Mouse (Mus musculus) intestine, postnatal 0 days (tissue): ENCODE results near the gene Spice1. TPM values are rescaled to one million over a fixed set of nuclear protein-coding genes. Genes with fewer than 3 reads are reported as not detected.
A peak's percentile ranks its signal among the peaks of the same experiment; 100 is the strongest.

ENCODE experiments used
- ATAC-seq: fragments of 200-750 bp; cut with Nextera tagmentation; 2 replicates; pipeline ENCODE4 v1.8.0; 2017; ENCODE audit warnings: mild to moderate bottlenecking, moderate TSS enrichment, moderate library complexity
- H3K27ac ChIP-seq: fragments of 300-500 bp; sonication (generic); 2 replicates; pipeline ENCODE4 v1.5.1; 2014; ENCODE audit warnings: mild to moderate bottlenecking, low read depth, low read length, moderate library complexity
- H3K27me3 ChIP-seq: fragments of 300-500 bp; sonication (generic); replicated peaks from 2 replicates; pipeline ENCODE4 v1.6.1; 2014; ENCODE audit warnings: low read length, mixed read lengths; ENCODE audit not compliant: control insufficient read depth, insufficient read depth
- H3K36me3 ChIP-seq: fragments of 300-500 bp; sonication (generic); 2 replicates; pipeline ENCODE4 v1.6.1; 2014; ENCODE audit warnings: mild to moderate bottlenecking, moderate library complexity; ENCODE audit not compliant: control insufficient read depth, insufficient read depth
- H3K4me1 ChIP-seq: fragments of 300-500 bp; sonication (generic); replicated peaks from 2 replicates; pipeline ENCODE4 v1.6.1; 2014; ENCODE audit warnings: antibody characterized with exemption, low read length, mixed read lengths; ENCODE audit not compliant: control insufficient read depth, insufficient read depth
- H3K4me2 ChIP-seq: fragments of 300-500 bp; sonication (generic); replicated peaks from 2 replicates; pipeline ENCODE4 v1.6.1; 2014; ENCODE audit warnings: low read depth, mild to moderate bottlenecking, moderate library complexity
- H3K4me3 ChIP-seq: fragments of 300-500 bp; sonication (generic); 2 replicates; pipeline ENCODE4 v1.5.1; 2014; ENCODE audit warnings: low read depth, low read length
- H3K9ac ChIP-seq: fragments of 300-500 bp; sonication (generic); 2 replicates; pipeline ENCODE4 v1.6.1; 2014; ENCODE audit warnings: mild to moderate bottlenecking, low read depth, low read length
- H3K9me3 ChIP-seq: fragments of 300-500 bp; sonication (generic); 2 replicates; pipeline ENCODE4 v1.6.1; 2016; ENCODE audit warnings: mixed run types; ENCODE audit not compliant: control insufficient read depth
- CTCF ChIP-seq: sonication (generic); IDR thresholded peaks from 2 replicates; pipeline ENCODE4 v1.5.1; 2016; ENCODE audit warnings: low read depth, mild to moderate bottlenecking, control low read depth, antibody characterized with exemption, moderate library complexity
- WGBS: fragments of 180-500 bp; shearing (Covaris S2); extraction: QIAGEN DNeasy Blood & Tissue Kit; methylation state at CpG from one replicate; pipeline ENCODE4 v1.1.7; 2014; 5-methylcytosine and 5-hydroxymethylcytosine counted together
- polyA plus RNA-seq: library from polyadenylated mRNA; unstranded; fragments of >200 nt; fragmentation: Nextera tagmentation; extraction: Ambion mirVana; gene quantifications from 2 replicates; pipeline ENCODE4 v1.2.1, GENCODE M21; 2015

Spice1 gene
- polyA plus RNA-seq, 1 experiment from 2014 or later, result 4.2 TPM

GRCm38 (mm10) chr16:44316350-44316749, 30.6 kb upstream of the Spice1 start:
- Histone ChIP-seq H3K4me3 (no peak overlapping the region), H3K9me3 (no peaks in the 10 kb centered on the region), H3K36me3 (no peaks in the 10 kb centered on the region), H3K4me1 (no peaks in the 10 kb centered on the region), H3K27me3 (no peaks in the 10 kb centered on the region), H3K9ac (no peak overlapping the region), H3K4me2 (no peak overlapping the region), H3K27ac (no peak overlapping the region)
- no peak for ATAC-seq
- TF ChIP-seq CTCF, result no peak
- 69% methylated on average over 4 of the region's 4 CpGs for WGBS

GRCm38 (mm10) chr16:44320232-44320631, 26.7 kb upstream of the Spice1 start:
- Histone ChIP-seq H3K27me3 (no peaks in the 10 kb centered on the region), H3K9me3 (no peaks in the 10 kb centered on the region), H3K36me3 (no peaks in the 10 kb centered on the region), H3K27ac (no peak overlapping the region), H3K4me3 (no peak overlapping the region), H3K4me2 (no peak overlapping the region), H3K9ac (no peak overlapping the region), H3K4me1 (no peaks in the 10 kb centered on the region)
- no peak for ATAC-seq
- TF ChIP-seq CTCF, result no peak
- 85% methylated on average over 3 of the region's 3 CpGs for WGBS

DNA sequence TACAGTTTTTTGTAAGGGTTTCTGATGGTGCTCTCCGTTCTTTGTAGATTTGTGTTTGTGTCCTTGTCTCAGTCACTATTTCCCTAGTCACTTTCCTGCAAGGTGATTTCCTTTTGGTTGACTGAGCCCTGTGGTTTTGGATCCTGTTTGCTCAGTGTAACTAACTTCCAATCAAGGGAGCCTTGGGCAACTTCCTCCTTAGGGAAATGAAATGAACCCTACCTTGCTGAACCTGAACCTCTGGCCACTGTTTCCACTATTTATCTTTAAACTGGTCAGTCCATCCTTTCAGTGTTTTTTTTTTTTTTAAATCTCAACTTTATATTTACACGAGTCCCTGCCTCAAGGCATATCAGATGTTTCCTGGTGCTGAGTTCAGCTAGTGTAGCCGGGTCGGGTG, 18.3 kb upstream of the Spice1 start:
- H3K9ac ChIP-seq, result no peak overlapping the region
- H3K4me1 ChIP-seq, result 0 out of 2 replicates have a peak, but pooled peaks cover 3% of the 10 kb centered on the region
- TF ChIP-seq CTCF, result no peak
- 49% methylated on average over 4 of the region's 4 CpGs for WGBS
- no peaks in the 10 kb centered on the region for H3K36me3 ChIP-seq
- no peaks in the 10 kb centered on the region; the same call in 1 of the 2 replicates for H3K27me3 ChIP-seq
- no peak overlapping the region for H3K27ac ChIP-seq
- H3K4me3 ChIP-seq, result no peak overlapping the region
- no peak for ATAC-seq
- H3K9me3 ChIP-seq, result no peaks in the 10 kb centered on the region
- no peak overlapping the region for H3K4me2 ChIP-seq

DNA sequence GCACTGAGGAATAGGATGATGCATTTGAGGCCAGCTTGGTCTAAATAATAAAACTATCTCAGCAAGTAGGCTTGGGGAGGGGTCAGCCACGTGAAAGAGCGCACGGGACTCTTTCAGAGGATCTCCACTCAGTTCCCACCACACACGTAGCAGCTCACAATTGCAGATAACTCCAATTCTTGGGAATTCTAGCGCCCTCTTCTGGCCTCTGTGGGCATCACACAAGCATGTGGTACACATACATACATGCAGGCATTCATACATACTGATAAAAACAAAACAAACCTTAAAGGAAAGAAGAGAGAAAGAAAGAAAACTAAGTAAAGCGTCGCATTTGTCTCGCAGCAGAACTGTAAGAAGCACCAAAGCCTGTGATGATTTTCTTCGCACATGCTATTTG, 16.3 kb upstream of the Spice1 start:
- TF ChIP-seq CTCF, result peak; percentile 33
- H3K27me3 ChIP-seq, result no peaks in the 10 kb centered on the region; the same call in 1 of the 2 replicates
- 0 out of 2 replicates have a peak, but pooled peaks cover 3% of the 10 kb centered on the region for H3K4me1 ChIP-seq
- H3K9ac ChIP-seq, result no peak overlapping the region
- H3K4me3 ChIP-seq, result no peak overlapping the region
- no peak for ATAC-seq
- H3K9me3 ChIP-seq, result no peaks in the 10 kb centered on the region
- 87% methylated on average over 9 of the region's 9 CpGs for WGBS
- no peak overlapping the region for H3K27ac ChIP-seq
- H3K4me2 ChIP-seq, result no peak overlapping the region
- H3K36me3 ChIP-seq, result no peaks in the 10 kb centered on the region

- TF ChIP-seq CTCF, result no peak
- Histone ChIP-seq H3K4me1 (0 out of 2 replicates have a peak, but pooled peaks cover 3% of the 10 kb centered on the region), H3K27ac (no peak overlapping the region), H3K36me3 (no peaks in the 10 kb centered on the region), H3K4me3 (no peak overlapping the region), H3K9me3 (no peaks in the 10 kb centered on the region), H3K4me2 (no peak overlapping the region), H3K9ac (no peak overlapping the region), H3K27me3 (no peaks in the 10 kb centered on the region; the same call in 1 of the 2 replicates)
- no peak for ATAC-seq
- 57% methylated on average over 9 of the region's 9 CpGs for WGBS
Observed at GRCm38 (mm10) chr16:44331154-44331553, 15.8 kb upstream of the Spice1 start.

DNA sequence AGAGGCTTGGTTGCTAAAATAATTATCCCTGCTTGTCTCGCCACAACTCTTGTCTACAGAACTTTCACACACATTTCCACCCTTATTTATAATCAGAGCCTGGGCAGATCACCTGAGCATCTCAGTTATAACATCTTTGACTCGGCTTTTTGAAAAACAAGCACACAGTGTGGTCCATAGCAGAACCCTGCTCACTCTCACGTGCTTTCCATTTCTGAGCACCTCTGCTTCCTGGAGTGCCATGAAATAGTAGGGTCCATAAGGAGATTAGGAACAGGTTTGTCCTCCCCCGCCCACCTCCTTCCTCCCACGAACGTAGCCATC, 15.3 kb upstream of the Spice1 start:
- no peaks in the 10 kb centered on the region for H3K9me3 ChIP-seq
- 0 out of 2 replicates have a peak overlapping the region, but pooled peaks have one; percentile 53 for H3K9ac ChIP-seq
- TF ChIP-seq CTCF, result no peak
- peak overlapping the region; percentile 100 for H3K4me2 ChIP-seq
- no peak overlapping the region for H3K27ac ChIP-seq
- WGBS, result 28% methylated on average over 6 of the region's 6 CpGs
- no peaks in the 10 kb centered on the region for H3K36me3 ChIP-seq
- peak overlapping the region; percentile 60 for H3K4me3 ChIP-seq
- H3K4me1 ChIP-seq, result 0 out of 2 replicates have a peak, but pooled peaks cover 3% of the 10 kb centered on the region
- no peaks in the 10 kb centered on the region; the same call in 1 of the 2 replicates for H3K27me3 ChIP-seq
- ATAC-seq, result no peak
